Mouse (Mus musculus): ENCODE data around the gene Mpped2. TPM values are rescaled to one million over a fixed set of nuclear protein-coding genes. Genes with fewer than 3 reads are reported as not detected.

Gene Mpped2
- polyA plus RNA-seq, 1 experiment from 2014 or later = 1.3 TPM

DNA sequence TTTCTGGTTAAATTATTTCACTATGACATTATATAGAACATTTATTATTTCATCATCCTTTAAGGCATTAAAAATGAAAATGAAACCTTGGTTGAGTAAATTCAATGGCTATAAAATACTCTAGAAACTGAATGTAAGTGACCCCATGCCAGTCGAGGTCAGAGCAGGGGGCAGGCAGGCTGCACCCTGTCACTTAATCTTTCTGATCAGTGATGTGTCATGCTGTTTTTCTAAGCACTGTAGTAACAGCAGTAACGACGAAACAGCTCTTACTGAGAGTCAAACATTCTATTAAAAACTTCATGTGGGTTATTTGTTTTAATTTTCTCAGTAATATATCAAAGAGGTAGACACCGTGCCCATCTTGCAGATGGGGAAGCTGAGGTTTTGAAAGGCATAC lies 153.4 kb downstream of the Mpped2 start:
- no peak for DNase-seq
- H3K27me3 ChIP-seq (ENCODE audit: insufficient read depth, low read length) = no peaks in the 10 kb centered on the region
- ATAC-seq = no peak
- no peak overlapping the region for H3K4me3 ChIP-seq (ENCODE audit: low read depth, low read length)
- no peaks in the 10 kb centered on the region for H3K4me1 ChIP-seq (ENCODE audit: insufficient read depth)
- 40% methylated on average over 4 of the region's 4 CpGs for WGBS (ENCODE audit: insufficient replicate concordance)
- TF ChIP-seq CTCF (IDR thresholded peaks at IDR 0.05; ENCODE audit: low read depth) (no peak), EP300 (IDR thresholded peaks at IDR 0.05; ENCODE audit: low read depth) (no peak)
- no peak overlapping the region for H3K27ac ChIP-seq (ENCODE audit: low read depth)
- H3K9me3 ChIP-seq (ENCODE audit: low read length) = no peaks in the 10 kb centered on the region
- no peak overlapping the region for H3K9ac ChIP-seq (replicated peaks)
- H3K36me3 ChIP-seq (replicated peaks; ENCODE audit: insufficient read depth, low read length) = no peaks in the 10 kb centered on the region
- no peak overlapping the region for H3K4me2 ChIP-seq (ENCODE audit: low read depth, low read length)

DNA sequence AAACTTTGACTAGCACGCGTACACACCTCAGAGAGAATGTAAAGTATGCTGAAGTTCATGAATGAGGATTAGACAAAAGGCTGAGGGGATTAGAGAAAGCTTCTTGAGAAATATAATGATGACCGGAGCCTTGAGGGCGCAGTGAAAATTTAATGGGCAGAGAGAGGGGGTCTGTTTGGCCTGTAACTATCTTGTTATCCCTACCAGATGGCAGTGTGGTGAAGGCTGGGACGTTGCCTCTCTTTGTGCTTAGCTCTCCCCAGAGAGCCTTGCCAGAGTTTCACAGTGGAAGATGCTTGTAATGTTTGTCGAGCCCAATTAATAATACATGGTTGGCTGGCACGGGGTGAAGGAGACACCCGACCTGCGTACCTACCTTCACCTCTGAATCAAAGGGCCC lies 156.3 kb downstream of the Mpped2 start:
- ATAC-seq = no peak

DNA sequence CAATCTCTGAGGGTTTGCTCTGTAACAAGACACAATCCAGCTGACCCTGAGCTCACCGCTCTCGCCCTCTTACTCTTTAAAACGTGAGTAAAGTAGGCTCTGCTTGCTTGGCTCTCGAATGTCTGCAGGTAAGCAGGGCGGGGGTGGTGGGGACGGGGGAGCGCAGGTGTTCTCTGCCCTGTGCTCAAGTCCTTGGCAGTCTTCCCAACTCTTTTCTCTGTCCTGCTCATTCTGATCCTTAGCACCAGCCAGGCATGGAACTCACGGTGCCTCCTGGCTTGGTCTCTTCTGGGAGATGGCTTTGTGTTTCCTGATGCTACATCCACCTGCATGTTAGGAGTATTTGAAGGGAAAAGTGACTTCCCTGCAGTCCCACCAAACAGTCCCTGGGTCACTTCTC lies 158.4 kb downstream of the Mpped2 start:
- H3K36me3 ChIP-seq (replicated peaks; ENCODE audit: insufficient read depth, low read length) = no peaks in the 10 kb centered on the region
- H3K4me2 ChIP-seq (ENCODE audit: low read depth, low read length) = no peak overlapping the region
- H3K4me1 ChIP-seq (ENCODE audit: insufficient read depth) = no peaks in the 10 kb centered on the region
- no peak overlapping the region for H3K4me3 ChIP-seq (ENCODE audit: low read depth, low read length)
- no peaks in the 10 kb centered on the region for H3K9me3 ChIP-seq (ENCODE audit: low read length)
- H3K27me3 ChIP-seq (ENCODE audit: insufficient read depth, low read length) = no peaks in the 10 kb centered on the region
- no peak overlapping the region for H3K9ac ChIP-seq (replicated peaks)
- no peak for ATAC-seq
- DNase-seq = no peak
- 65% methylated on average over 8 of the region's 8 CpGs for WGBS (ENCODE audit: insufficient replicate concordance)
- no peak overlapping the region for H3K27ac ChIP-seq (ENCODE audit: low read depth)
- TF ChIP-seq CTCF (IDR thresholded peaks at IDR 0.05; ENCODE audit: low read depth) = no peak
- TF ChIP-seq EP300 (IDR thresholded peaks at IDR 0.05; ENCODE audit: low read depth) = no peak

More for the DNA sequence above, 156.3 kb downstream of the Mpped2 start:
- no peak for DNase-seq
- no peak overlapping the region for H3K4me3 ChIP-seq (ENCODE audit: low read depth, low read length)
- H3K4me1 ChIP-seq (ENCODE audit: insufficient read depth) = no peaks in the 10 kb centered on the region
- H3K9ac ChIP-seq (replicated peaks) = no peak overlapping the region
- no peak for TF ChIP-seq CTCF (IDR thresholded peaks at IDR 0.05; ENCODE audit: low read depth)
- TF ChIP-seq EP300 (IDR thresholded peaks at IDR 0.05; ENCODE audit: low read depth) = no peak
- H3K27ac ChIP-seq (ENCODE audit: low read depth) = no peak overlapping the region
- H3K9me3 ChIP-seq (ENCODE audit: low read length) = no peaks in the 10 kb centered on the region
- 83% methylated on average over 9 of the region's 9 CpGs for WGBS (ENCODE audit: insufficient replicate concordance)
- H3K4me2 ChIP-seq (ENCODE audit: low read depth, low read length) = no peak overlapping the region
- no peaks in the 10 kb centered on the region for H3K27me3 ChIP-seq (ENCODE audit: insufficient read depth, low read length)
- no peaks in the 10 kb centered on the region for H3K36me3 ChIP-seq (replicated peaks; ENCODE audit: insufficient read depth, low read length)

DNA sequence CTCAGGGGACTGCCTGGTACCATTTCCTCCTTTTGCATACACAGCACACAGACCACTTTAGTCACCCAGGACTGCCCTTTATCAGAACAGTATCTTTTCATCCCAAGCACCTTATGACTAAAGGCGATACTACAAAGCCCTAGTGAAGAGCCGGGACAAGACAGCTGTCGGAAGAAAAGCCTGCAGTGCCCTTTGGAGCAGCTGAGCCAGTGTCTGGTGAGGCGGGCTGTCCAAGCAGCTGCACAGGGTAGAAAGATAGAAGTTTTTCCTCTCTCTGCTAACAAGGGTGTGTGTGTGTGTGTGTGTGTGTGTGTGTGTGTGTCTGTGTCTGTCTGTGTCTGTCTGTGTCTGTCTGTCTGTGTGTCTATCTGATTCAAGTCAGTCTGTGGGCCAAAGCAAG lies 161.1 kb downstream of the Mpped2 start:
- no peak overlapping the region for H3K4me2 ChIP-seq (ENCODE audit: low read depth, low read length)
- no peak for DNase-seq
- WGBS (ENCODE audit: insufficient replicate concordance) = 72% methylated on average over 4 of the region's 4 CpGs
- H3K4me1 ChIP-seq (ENCODE audit: insufficient read depth) = no peaks in the 10 kb centered on the region
- H3K36me3 ChIP-seq (replicated peaks; ENCODE audit: insufficient read depth, low read length) = no peaks in the 10 kb centered on the region
- no peaks in the 10 kb centered on the region for H3K27me3 ChIP-seq (ENCODE audit: insufficient read depth, low read length)
- no peak overlapping the region for H3K27ac ChIP-seq (ENCODE audit: low read depth)
- ATAC-seq = no peak
- H3K4me3 ChIP-seq (ENCODE audit: low read depth, low read length) = no peak overlapping the region
- no peaks in the 10 kb centered on the region for H3K9me3 ChIP-seq (ENCODE audit: low read length)
- H3K9ac ChIP-seq (replicated peaks) = no peak overlapping the region
- TF ChIP-seq CTCF (IDR thresholded peaks at IDR 0.05; ENCODE audit: low read depth) (no peak), EP300 (IDR thresholded peaks at IDR 0.05; ENCODE audit: low read depth) (no peak)

DNA sequence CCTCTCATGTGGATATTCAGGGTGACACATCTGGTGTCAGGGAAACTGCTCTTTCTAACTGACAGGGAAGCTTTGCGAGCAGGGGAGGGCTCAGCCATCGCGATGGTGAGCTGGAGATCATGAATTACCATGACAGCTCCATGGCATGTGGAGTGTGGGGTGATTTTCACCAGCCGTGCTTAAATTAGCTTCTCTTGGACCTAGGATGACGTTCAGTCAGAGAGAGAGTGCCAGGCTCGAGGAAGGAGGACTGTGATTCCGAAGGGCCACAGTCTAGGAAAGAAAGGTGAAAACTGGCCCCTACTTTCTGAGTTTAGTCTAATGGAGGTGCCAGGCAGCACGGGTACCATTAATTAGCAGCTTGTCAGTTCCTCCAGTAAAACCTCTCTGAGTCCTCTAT lies 161.7 kb downstream of the Mpped2 start:
- Histone ChIP-seq H3K27me3 (ENCODE audit: insufficient read depth, low read length) (no peaks in the 10 kb centered on the region), H3K4me3 (ENCODE audit: low read depth, low read length) (no peak overlapping the region), H3K4me2 (ENCODE audit: low read depth, low read length) (no peak overlapping the region), H3K9me3 (ENCODE audit: low read length) (no peaks in the 10 kb centered on the region), H3K4me1 (ENCODE audit: insufficient read depth) (no peaks in the 10 kb centered on the region), H3K9ac (replicated peaks) (no peak overlapping the region), H3K36me3 (replicated peaks; ENCODE audit: insufficient read depth, low read length) (no peaks in the 10 kb centered on the region), H3K27ac (ENCODE audit: low read depth) (no peak overlapping the region)
- DNase-seq (no peak), ATAC-seq (no peak)
- 59% methylated on average over 8 of the region's 8 CpGs for WGBS (ENCODE audit: insufficient replicate concordance)
- TF ChIP-seq EP300 (IDR thresholded peaks at IDR 0.05; ENCODE audit: low read depth) (no peak), CTCF (IDR thresholded peaks at IDR 0.05; ENCODE audit: low read depth) (no peak)

DNA sequence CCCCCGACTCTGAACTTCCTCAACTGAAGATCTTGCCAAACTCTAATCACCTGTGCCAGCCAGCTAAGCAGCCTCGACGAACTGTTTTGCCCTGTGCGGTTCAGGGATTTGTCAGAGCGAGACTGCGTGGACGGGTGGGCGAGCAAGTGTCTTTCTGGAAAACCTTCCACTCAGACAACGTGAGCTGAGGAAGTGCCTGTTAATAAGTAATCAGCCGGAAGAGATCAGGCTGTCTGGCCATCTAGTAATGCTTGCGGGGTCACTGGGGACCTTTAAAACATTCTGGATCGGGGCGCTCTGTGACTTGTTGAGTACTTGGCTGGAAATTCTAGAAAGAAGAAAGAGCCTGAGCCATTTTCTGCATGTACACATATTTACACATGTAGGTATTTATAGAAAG lies 162.1 kb downstream of the Mpped2 start:
- Histone ChIP-seq H3K27me3 (ENCODE audit: insufficient read depth, low read length) (no peaks in the 10 kb centered on the region), H3K9ac (replicated peaks) (no peak overlapping the region), H3K27ac (ENCODE audit: low read depth) (no peak overlapping the region), H3K36me3 (replicated peaks; ENCODE audit: insufficient read depth, low read length) (no peaks in the 10 kb centered on the region), H3K4me2 (ENCODE audit: low read depth, low read length) (peak overlapping the region; percentile 50), H3K4me1 (ENCODE audit: insufficient read depth) (no peaks in the 10 kb centered on the region), H3K9me3 (ENCODE audit: low read length) (no peaks in the 10 kb centered on the region), H3K4me3 (ENCODE audit: low read depth, low read length) (no peak overlapping the region)
- TF ChIP-seq CTCF (IDR thresholded peaks at IDR 0.05; ENCODE audit: low read depth) (no peak), EP300 (IDR thresholded peaks at IDR 0.05; ENCODE audit: low read depth) (no peak)
- DNase-seq (no peak), ATAC-seq (no peak)
- 50% methylated on average over 13 of the region's 13 CpGs for WGBS (ENCODE audit: insufficient replicate concordance)

Data from liver, postnatal 0 days (tissue).